Mouse (Mus musculus) cerebellum, adult 2 months (tissue): ENCODE measurements around the gene Tpp1. TPM values are rescaled to one million over a fixed set of nuclear protein-coding genes. Genes with fewer than 3 reads are reported as not detected.

Experiments
- DNase-seq, 2 experiments: peaks; one replicate each; pipeline ENCODE4 v3.0.0; 2021
- H3K27ac ChIP-seq: fragments of 200-500 bp; 2 replicates; pipeline ENCODE4 v1.5.1; 2012; ENCODE audit warnings: low read length, control low read depth, inconsistent platforms; ENCODE audit not compliant: insufficient read depth
- H3K27me3 ChIP-seq: fragments of 200-500 bp; 2 replicates; pipeline ENCODE4 v1.6.1; 2012; ENCODE audit warnings: inconsistent platforms, mild to moderate bottlenecking, low read length, moderate library complexity; ENCODE audit not compliant: control insufficient read depth, insufficient read depth
- H3K4me1 ChIP-seq: fragments of 200-500 bp; 2 replicates; pipeline ENCODE4 v1.6.1; 2011; ENCODE audit warnings: low read length; ENCODE audit not compliant: control insufficient read depth, insufficient read depth
- H3K4me3 ChIP-seq: fragments of 200-500 bp; replicated peaks from 2 replicates; pipeline ENCODE3; 2011; ENCODE audit warnings: mild to moderate bottlenecking, low read depth, low read length, control low read depth; ENCODE audit not compliant: insufficient read depth
- CTCF ChIP-seq: fragments of 200-500 bp; IDR thresholded peaks from 2 replicates; pipeline ENCODE4 v1.5.1; 2011; ENCODE audit warnings: low read depth, mild to moderate bottlenecking, control low read depth, low read length, moderate library complexity, borderline replicate concordance; ENCODE audit not compliant: insufficient read depth
- POLR2A ChIP-seq: fragments of 200-500 bp; IDR thresholded peaks from 2 replicates; pipeline ENCODE4 v1.6.1; 2011; ENCODE audit warnings: low read length, control low read depth, borderline replicate concordance; ENCODE audit not compliant: insufficient read depth
- WGBS: fragments of 180-500 bp; shearing (Covaris S2); methylation state at CpG from one replicate; pipeline ENCODE4 v1.1.7; 2018; 5-methylcytosine and 5-hydroxymethylcytosine counted together
- polyA plus RNA-seq: library from polyadenylated mRNA; depleted of rRNA; stranded (reverse); fragments of >200 nt; gene quantifications from 2 replicates; pipeline ENCODE4 v1.2.3, GENCODE M21; 2012

The Tpp1 gene
- polyA plus RNA-seq, 1 experiment, result 92.1 TPM

DNA sequence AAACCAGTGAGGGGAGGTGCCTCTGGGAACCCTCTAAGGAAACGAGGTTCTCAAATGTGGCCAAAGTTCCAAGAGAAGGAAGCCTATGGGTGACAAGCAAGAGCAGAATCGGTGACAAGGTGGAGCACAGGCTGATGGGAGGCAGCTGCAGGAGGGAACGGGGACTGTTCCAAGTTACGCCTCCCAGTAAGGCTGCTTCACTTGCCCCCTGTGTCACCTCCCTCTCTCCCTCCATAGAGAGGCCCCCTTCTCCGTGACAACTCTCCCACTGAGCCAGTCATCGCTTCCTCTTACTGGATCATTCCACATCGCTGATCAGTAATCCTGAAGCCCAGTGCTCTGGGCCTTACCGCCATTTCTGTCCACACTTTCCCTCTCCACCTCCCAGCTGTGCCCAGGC is 22.6 kb upstream of the Tpp1 start:
- Histone ChIP-seq H3K4me3 (no peak overlapping the region), H3K27ac (no peak overlapping the region), H3K4me1 (peaks cover 7% of the 10 kb centered on the region), H3K27me3 (no peaks in the 10 kb centered on the region)
- TF ChIP-seq POLR2A (no peak), CTCF (no peak)
- DNase-seq, result no peak
- 19% methylated on average over 7 of the region's 8 CpGs for WGBS

DNA sequence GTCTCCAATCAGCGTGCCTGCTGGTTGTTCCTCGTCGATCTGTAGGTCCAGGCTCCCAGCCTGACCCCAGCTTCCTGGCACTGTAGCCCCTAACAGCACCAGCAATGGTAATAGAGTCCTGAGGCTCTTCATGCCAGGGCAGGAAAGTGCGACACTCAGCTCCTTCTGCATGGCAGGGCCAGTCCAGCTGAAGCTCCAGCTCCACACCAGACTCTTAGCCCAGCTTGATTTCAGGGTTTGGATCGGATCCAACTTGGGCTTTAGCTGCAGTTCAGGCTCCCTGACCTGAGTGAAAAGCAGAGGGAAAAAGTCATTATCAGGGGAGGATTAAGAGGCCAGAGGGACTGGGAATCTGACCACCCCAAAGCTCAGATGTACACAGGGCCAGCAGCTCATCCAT is 21.0 kb upstream of the Tpp1 start:
- 54% methylated on average over 5 of the region's 5 CpGs for WGBS
- no peak for DNase-seq
- no peak overlapping the region for H3K27ac ChIP-seq
- no peaks in the 10 kb centered on the region for H3K27me3 ChIP-seq
- H3K4me3 ChIP-seq, result no peak overlapping the region
- TF ChIP-seq CTCF (no peak), POLR2A (no peak)
- H3K4me1 ChIP-seq, result peaks cover 2% of the 10 kb centered on the region

DNA sequence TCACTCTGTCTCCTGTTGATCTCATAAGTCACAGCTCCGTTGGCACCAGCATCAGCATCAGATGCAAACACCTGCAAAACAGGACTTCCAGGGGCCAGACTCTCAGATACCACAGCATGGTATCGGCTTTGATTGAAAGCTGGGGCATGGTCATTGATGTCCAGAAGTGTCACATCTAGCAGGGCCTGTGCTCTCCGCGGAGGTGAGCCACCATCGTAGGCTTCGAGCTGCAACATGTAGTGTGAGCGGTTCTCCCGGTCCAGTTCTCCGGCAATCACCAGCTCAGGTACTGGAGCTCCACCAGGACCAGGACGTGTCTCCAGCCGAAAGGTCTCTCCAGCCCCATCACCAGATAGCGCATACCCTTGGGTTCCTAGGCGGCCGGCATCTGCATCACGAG is 20.3 kb upstream of the Tpp1 start:
- no peak for DNase-seq
- no peak for TF ChIP-seq POLR2A
- no peak for TF ChIP-seq CTCF
- H3K4me3 ChIP-seq, result no peak overlapping the region
- 95% methylated on average over 15 of the region's 15 CpGs for WGBS
- no peaks in the 10 kb centered on the region for H3K4me1 ChIP-seq
- no peaks in the 10 kb centered on the region for H3K27me3 ChIP-seq
- no peak overlapping the region for H3K27ac ChIP-seq

DNA sequence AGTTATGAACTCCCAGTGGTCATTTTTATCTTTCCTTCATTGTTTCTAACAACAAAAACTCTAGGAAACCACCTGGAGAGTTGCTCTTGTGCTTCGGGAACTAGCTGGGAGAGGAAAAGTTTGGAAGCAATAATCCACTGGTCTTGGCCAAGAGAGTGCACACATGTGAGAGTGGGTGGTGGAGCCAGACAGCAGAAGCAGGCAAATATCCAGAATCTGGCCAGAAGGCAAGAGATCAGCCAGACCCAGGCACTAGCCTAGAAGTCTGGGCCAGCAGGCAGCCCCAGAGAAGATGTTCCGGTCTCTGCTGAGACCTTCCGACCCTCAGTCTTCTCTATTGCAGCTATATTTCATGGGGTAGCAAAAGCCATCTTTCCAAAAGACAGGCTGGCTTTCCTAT is 17.9 kb upstream of the Tpp1 start:
- TF ChIP-seq POLR2A, result no peak
- no peak for TF ChIP-seq CTCF
- Histone ChIP-seq H3K27ac (no peak overlapping the region), H3K4me3 (no peak overlapping the region), H3K27me3 (no peaks in the 10 kb centered on the region), H3K4me1 (no peaks in the 10 kb centered on the region)
- WGBS, result 28% methylated on average over 3 of the region's 3 CpGs
- DNase-seq, result no peak

DNA sequence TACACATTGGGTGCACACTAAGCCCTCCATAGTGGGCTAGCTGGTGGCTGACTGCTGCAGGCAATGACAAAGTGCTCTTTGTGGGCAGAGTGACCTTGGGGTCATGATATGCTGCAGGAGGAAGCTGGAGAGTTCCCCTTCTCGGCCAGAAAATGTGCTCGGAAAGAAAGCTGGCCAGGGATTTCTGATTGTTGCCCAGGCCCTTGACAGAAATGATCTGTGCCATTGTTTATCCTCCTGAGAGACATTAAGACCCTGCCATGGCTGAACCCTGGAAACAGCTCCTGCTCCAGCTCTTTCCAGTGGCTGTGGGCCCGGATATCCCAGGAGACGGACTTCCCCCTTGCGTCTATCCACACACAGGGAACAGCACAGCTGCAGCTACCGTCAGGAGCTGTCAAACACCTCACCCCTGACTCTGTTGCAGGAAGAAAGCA is 15.7 kb upstream of the Tpp1 start:
- no peak overlapping the region for H3K27ac ChIP-seq
- H3K4me1 ChIP-seq, result no peaks in the 10 kb centered on the region
- no peaks in the 10 kb centered on the region for H3K27me3 ChIP-seq
- WGBS, result 35% methylated on average over 6 of the region's 6 CpGs
- DNase-seq, result no peak
- no peak overlapping the region for H3K4me3 ChIP-seq
- TF ChIP-seq CTCF (no peak), POLR2A (no peak)

DNA sequence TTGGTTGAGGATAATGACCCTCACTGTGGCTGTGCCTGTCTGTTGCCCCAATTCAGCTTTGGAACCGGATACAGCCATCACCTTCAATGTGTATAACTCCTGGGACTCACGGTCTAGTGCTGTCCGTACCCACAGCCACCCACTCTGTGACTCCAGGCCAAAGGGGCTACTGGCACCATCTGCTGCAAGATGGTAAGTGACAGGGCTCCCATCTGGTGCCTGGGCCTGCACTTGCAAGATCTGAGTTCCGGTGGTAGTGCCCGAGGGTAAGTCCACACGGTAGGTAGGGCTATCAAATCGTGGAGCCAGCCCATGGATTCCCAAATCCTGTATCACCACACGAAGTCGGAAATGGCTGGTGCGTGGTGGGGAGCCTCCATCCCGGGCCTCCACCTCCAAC is 12.3 kb upstream of the Tpp1 start:
- H3K27ac ChIP-seq, result no peak overlapping the region
- no peaks in the 10 kb centered on the region for H3K27me3 ChIP-seq
- WGBS, result 45% methylated on average over 11 of the region's 11 CpGs
- no peak for DNase-seq
- TF ChIP-seq POLR2A (no peak), CTCF (no peak)
- no peaks in the 10 kb centered on the region for H3K4me1 ChIP-seq
- H3K4me3 ChIP-seq, result no peak overlapping the region

DNA sequence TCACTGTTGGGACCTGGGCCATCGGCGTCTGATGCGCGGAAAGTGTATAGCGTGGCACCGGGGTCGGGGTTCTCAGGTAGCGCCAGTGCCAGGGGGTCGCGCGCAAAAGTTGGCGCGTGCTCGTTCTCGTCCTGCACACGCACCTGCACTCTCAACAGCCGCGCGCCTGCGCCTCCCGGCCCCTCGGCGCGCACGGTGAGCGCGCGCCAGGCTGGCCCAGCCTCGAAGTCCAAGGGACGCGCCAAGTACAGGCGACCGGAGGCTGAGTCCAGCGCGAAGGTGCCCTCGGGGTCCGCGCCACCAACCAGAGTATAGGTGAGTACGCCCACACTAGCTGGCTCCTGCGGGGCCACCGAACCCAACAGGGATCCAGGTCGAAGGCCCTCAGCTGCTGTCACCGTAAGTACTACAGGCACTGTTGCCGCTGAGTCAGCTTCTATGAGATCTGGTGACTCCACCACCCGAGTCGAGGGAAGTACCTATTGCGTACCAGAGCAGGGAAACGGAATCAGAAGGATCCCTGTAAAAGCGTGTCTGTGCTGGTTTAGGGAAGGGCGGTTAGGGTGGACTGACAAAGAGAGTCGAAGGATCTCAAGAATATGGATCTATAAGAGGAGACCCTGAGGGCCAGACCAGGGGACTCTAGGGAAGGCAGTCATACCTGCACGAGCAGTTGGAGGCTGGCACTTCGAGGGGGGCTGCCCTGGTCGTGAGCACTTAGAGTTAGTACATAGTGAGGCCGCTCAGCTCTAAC is 10.7 kb upstream of the Tpp1 start:
- no peaks in the 10 kb centered on the region for H3K27me3 ChIP-seq
- H3K27ac ChIP-seq, result no peak overlapping the region
- no peak for DNase-seq
- no peak overlapping the region for H3K4me3 ChIP-seq
- TF ChIP-seq POLR2A, result no peak
- no peak for TF ChIP-seq CTCF
- 62% methylated on average over 55 of the region's 55 CpGs for WGBS
- H3K4me1 ChIP-seq, result no peaks in the 10 kb centered on the region

DNA sequence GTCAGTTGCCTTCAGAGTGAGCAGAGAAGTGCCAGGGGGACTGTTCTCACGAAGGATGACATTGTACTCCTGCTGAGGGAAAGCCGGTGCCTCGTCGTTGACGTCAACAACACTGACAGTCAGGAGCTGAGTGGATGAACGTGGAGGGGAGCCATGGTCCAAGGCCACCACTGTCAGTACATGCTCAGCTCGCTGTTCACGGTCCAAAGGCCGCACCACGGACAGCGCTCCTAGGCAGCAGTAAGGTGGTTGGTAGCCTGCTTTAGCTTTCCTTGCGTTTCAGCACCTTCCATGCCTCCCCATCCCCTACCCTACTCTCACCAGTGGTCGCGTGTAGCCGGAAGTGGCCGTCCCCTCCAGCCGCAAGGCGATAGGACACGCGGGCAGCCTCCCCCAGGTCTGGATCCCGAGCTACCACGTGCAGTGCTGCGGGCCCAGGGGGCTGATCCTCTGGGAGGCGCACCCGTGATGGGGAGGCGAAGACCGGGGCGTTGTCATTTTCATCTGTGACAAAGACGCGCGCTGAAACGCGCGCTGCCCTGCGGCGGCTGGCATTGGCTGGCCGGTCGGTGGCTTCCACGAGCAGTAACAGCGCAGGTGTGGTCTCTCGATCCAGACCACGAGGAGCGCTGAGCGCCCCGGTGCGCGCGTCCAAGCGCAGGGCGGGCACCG is 9.9 kb upstream of the Tpp1 start:
- 57% methylated on average over 51 of the region's 51 CpGs for WGBS
- H3K4me3 ChIP-seq, result no peak overlapping the region
- H3K27me3 ChIP-seq, result no peaks in the 10 kb centered on the region
- DNase-seq, result no peak
- no peaks in the 10 kb centered on the region for H3K4me1 ChIP-seq
- no peak for TF ChIP-seq CTCF
- no peak for TF ChIP-seq POLR2A
- no peak overlapping the region for H3K27ac ChIP-seq
